Mouse (Mus musculus) bone marrow macrophage, adult 2 months (primary cell): ENCODE results near the gene 2010300C02Rik. TPM values are rescaled to one million over a fixed set of nuclear protein-coding genes. Genes with fewer than 3 reads are reported as not detected.

ENCODE experiments used
- H3K27ac ChIP-seq: 2 replicates; pipeline ENCODE4 v1.5.1; 2012; ENCODE audit warnings: low read depth, low read length; ENCODE audit not compliant: insufficient read depth
- H3K4me1 ChIP-seq: 2 replicates; pipeline ENCODE4 v1.6.1; 2012; ENCODE audit warnings: low read length; ENCODE audit not compliant: control insufficient read depth, insufficient read depth
- H3K4me3 ChIP-seq: 2 replicates; pipeline ENCODE4 v1.5.1; 2012; ENCODE audit warnings: mild to moderate bottlenecking, low read length, moderate library complexity; ENCODE audit not compliant: insufficient read depth
- CTCF ChIP-seq: IDR thresholded peaks from 2 replicates; pipeline ENCODE4 v1.5.1; 2012; ENCODE audit warnings: low read depth, mild to moderate bottlenecking, low read length, moderate library complexity
- POLR2A ChIP-seq: IDR thresholded peaks from 2 replicates; pipeline ENCODE4 v1.6.1; 2012; ENCODE audit warnings: mild to moderate bottlenecking, low read depth, low read length, borderline replicate concordance
- polyA plus RNA-seq: library from polyadenylated mRNA; stranded (reverse); fragments of >200 nt; gene quantifications from 2 replicates; pipeline ENCODE4 v1.2.4, GENCODE M21; 2012; ENCODE audit not compliant: missing spikeins, insufficient read depth, insufficient read length

The 2010300C02Rik gene
- 0.20 TPM in 1 of 2 replicates, not detected in the other for polyA plus RNA-seq

DNA sequence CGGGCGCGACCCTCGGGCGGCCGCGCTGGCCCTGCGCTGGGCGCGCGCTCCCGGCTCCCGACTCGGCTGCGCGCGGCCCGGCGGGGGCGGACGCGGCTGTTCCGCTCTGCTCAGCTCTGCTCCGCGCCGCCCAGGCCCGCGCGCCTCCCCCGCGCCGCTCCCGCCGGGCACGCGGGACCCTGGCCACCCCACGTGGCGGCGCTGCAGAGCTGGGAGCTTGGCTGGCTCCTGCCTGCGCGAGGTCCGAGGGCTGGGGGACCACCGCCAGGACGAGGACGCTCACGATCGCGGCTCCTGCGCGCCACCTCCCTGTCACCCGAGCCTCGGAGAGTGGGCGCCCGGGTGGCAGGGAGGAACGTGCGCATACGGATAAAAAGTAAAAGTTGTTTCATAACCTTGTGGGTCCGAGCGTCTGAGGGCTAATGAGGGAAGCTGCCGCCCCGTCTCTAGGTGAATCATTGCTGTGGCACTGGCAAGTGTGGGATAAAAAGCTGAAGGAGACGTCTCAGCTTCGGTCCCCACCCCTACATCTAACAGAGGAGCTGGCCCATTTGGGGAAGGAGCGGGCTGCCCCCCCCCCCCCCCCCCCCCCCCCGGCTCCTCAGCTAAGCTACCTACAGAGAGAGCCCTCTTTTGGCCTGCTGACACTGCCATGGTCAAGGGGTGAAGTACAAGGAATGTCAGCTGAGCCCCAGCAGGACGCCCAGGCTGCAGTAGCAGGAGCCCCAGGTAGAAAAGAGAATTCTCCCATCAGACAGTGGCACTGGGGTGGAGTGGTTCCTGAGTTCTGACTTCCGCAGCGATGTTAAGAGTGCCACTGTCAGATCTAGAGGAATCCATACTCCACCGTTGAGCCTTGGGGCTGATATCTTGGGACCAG lies at the start of gene 2010300C02Rik:
TSS of gene 2010300C02Rik (minus strand) at position 325 of the 880 bp plus-strand sequence.
- TF ChIP-seq POLR2A, result no peak
- peaks cover 6% of the 10 kb centered on the region for H3K4me1 ChIP-seq
- H3K27ac ChIP-seq, result no peak within 1 kb of the TSS
- H3K4me3 ChIP-seq, result peak within 1 kb of the TSS; percentile 81

DNA sequence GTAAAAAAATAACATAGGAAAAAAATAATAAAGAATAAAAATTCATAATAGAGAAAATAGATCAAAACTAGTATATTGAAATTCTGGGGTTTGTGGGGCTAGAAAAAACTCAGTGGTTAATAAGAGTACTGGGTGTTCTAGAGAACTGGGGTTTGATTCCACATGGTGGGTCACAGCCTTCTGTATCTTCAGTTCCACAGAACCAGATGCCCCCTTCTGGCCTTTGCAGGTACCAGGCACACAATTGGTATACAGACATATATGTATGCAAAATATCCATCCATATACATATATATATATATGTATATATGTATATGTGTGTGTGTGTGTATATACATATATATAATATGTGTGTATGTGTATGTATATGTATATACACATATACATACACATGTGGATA lies 39.5 kb upstream of the 2010300C02Rik start:
- no peak overlapping the region for H3K27ac ChIP-seq
- no peak overlapping the region for H3K4me3 ChIP-seq
- TF ChIP-seq POLR2A, result no peak
- TF ChIP-seq CTCF, result no peak
- no peaks in the 10 kb centered on the region for H3K4me1 ChIP-seq

DNA sequence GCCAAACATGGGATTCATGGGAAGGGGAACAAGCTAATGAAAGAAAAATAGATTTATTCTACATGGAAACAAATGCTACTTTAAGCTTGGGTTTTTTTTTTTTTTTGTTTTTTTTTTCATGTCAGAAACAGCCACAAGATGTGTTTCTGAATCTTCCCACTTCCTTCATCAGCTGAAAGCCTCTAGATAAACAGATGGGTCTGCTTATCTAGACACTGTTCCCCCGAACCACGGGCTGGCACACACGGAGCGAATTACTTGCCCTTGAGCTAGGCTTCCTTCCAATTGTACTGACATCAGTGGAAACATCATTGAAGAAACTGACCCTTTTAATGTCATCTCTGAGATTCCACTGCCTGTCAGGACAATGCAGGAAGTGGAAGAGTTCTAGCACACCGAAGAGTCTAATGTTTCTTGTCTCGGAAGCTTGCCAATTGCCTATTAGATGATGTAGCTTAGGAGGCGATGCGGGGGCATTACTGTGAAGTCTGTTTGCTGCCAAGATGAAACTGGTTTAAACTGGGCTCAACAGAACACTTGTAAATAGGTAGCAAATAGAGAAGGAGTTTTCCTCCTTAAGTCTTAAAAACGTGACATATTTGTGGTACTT lies 24.9 kb upstream of the 2010300C02Rik start:
- Histone ChIP-seq H3K27ac (no peak overlapping the region), H3K4me3 (no peak overlapping the region)
- TF ChIP-seq CTCF (no peak), POLR2A (no peak)

DNA sequence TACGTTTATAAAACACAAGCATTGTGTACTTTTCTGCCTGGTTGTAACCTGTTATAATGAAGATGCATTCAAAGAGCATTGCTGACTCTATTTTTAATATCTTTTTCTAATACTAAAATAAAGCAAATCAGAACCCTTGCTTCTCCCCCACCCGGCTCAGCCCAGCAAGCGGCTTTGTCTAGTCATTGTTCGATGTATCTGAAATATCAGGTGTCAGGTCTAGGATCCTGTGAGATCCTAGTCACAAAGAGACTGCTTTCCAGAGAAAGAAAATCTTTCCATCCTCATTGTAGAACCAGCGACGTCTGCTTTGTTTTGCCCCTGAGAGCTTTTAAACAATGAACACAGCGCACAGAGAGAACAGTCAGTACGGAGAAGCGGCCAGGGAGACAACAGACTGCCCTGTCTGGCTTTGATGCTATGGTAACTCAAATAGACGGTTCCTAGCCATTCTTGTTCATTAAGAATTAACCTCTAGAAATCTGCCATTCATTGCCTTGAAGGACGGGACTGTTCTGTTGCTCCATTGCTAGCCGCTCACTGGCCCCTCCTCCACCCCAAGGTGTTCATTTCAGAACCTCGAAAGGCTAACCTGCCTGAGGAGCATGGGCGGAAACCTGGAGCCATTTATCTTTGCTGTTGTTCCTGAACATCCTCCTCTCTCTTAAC lies 22.9 kb upstream of the 2010300C02Rik start:
- no peaks in the 10 kb centered on the region for H3K4me1 ChIP-seq
- TF ChIP-seq CTCF (no peak), POLR2A (no peak)

More for the DNA sequence above, 24.9 kb upstream of the 2010300C02Rik start:
- no peaks in the 10 kb centered on the region for H3K4me1 ChIP-seq

DNA sequence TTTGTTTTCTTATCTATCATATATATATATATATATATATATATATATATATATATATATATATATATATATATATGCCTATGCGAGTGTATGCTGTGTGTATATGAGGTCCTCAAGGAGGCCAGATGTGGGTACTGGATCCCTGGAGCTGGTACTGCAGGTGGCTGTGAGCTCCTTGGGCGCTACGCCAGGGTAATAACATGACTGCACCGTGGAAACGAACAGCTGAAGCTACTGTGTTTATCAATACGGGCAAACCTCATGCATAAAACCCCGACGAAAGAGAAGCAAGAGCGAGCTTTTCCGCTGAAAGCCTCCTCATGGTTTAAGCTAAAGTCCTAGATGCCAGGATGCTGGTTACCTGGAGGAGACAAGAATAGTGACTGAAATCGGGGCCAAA lies 22.2 kb upstream of the 2010300C02Rik start:
- no peak overlapping the region for H3K4me3 ChIP-seq
- no peak overlapping the region for H3K27ac ChIP-seq
- no peaks in the 10 kb centered on the region for H3K4me1 ChIP-seq
- TF ChIP-seq CTCF, result no peak
- TF ChIP-seq POLR2A, result no peak

More for the DNA sequence above, 22.9 kb upstream of the 2010300C02Rik start:
- Histone ChIP-seq H3K4me3 (no peak overlapping the region), H3K27ac (no peak overlapping the region)

DNA sequence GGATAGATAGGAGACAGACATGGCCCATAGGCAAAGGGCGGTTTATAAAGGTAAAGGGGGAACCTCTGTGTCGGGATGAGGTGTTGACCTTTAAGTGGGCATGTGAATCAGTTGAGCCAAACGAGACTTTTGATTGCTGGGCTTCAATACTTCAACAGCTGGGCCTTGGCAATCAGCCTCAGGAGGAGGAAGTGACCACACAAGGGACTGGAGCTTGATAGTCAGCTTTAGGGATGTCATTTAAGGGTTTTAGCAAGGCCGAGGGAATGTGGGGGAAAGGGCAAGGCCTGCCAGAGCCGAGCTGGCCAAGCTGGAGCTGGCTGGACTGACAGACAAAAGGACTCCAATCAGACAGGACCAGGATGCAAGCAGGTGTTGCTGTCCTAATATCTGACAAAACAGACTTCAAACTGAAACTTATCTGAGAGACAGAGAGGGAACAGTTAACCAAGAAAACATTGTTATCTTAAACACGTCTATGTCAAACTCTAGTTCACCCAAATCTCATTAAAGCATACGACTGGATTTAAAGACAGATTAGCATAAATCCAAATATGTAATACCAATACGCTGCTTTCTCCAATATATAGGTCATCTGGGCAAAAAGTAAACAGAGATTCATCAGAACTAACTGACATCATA lies 20.4 kb upstream of the 2010300C02Rik start:
- H3K4me3 ChIP-seq, result no peak overlapping the region
- H3K27ac ChIP-seq, result no peak overlapping the region
- TF ChIP-seq POLR2A (no peak), CTCF (no peak)
- H3K4me1 ChIP-seq, result no peaks in the 10 kb centered on the region

DNA sequence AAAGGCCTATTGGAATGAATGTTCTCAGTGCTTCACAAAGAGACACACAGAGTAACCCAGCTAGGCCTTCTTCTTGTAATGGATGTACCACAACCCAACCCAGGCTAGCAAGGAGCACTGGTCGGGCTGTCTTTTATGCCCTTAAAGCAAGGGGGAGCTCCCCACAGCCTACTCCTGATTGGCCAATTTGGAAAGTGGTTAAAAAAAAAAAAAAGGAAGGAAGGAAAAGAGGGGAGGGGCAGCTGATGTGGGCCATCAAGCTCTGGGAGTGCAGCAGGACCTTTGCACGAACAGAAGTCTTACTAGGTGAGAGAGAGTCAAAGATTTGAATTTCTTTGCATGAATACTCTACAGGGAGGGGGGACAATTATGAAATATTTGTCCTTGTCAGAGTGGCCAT lies 19.0 kb upstream of the 2010300C02Rik start:
- TF ChIP-seq POLR2A (no peak), CTCF (no peak)
- no peak overlapping the region for H3K4me3 ChIP-seq
- H3K4me1 ChIP-seq, result peaks cover 7% of the 10 kb centered on the region
- no peak overlapping the region for H3K27ac ChIP-seq

DNA sequence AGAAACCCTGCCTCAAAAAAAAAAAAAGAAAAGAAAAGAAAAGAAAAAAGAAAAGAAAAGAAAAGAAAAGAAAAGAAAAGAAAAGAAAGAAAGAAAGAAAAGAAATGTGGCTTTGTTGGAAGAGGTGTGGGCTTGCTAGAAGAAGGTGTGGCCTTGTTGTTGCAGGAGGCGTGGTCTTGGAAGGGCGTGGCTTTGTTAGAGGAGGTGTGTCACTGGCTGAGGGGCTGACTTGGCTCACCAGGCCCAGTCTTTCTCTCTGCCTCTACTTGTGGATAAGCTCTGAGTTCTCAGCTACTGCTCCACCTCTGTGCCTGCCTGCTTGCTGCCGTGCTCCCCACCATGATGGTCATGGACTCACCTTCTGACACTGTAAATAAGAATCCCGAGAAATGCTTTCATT lies 17.2 kb upstream of the 2010300C02Rik start:
- H3K4me1 ChIP-seq, result peaks cover 7% of the 10 kb centered on the region
- no peak overlapping the region for H3K27ac ChIP-seq
- H3K4me3 ChIP-seq, result no peak overlapping the region
- TF ChIP-seq CTCF (no peak), POLR2A (no peak)

DNA sequence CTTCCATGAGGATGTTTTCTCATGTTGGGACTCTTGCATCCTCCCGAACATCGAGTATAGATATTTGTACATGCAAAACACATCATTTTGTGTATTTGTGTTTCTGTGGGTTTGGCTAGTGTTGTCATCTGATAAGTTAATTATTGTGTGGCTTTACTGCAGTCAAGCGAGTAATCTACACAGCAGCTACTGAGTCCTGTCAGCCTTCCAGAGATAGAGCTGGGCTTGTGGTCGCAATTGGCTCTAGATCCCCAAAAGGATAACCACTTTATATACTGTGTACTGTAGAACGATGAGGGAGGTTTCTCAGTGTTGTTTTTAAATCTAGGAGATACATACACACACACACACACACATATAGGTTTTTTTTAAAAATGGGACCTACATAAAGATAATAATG lies 16.0 kb upstream of the 2010300C02Rik start:
- Histone ChIP-seq H3K4me1 (peaks cover 7% of the 10 kb centered on the region), H3K27ac (no peak overlapping the region), H3K4me3 (no peak overlapping the region)
- no peak for TF ChIP-seq CTCF
- TF ChIP-seq POLR2A, result no peak

DNA sequence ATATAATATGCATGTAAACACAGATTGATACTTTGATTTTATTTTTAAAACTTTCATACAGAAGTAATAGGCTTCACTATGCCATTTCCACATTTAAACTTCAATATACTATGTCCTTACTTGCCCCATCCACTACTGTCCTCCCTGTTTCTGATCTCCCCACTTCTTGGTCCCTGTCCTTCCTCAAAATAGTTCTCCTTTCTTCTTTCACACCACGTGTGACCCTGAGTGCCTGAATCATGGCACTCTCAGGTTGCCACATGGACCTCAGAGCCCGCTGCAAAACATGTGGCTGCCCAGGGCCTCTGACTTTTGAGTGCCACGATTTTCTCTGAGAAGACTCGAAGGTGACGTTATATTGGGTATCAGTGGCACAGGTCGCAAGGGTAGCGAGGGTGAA lies 15.0 kb upstream of the 2010300C02Rik start:
- TF ChIP-seq CTCF, result no peak
- TF ChIP-seq POLR2A, result no peak
- H3K4me3 ChIP-seq, result no peak overlapping the region
- peaks cover 7% of the 10 kb centered on the region for H3K4me1 ChIP-seq
- no peak overlapping the region for H3K27ac ChIP-seq
